19 mouse cellular contexts compared by ENCODE assay signal in the genomic region with DNA sequence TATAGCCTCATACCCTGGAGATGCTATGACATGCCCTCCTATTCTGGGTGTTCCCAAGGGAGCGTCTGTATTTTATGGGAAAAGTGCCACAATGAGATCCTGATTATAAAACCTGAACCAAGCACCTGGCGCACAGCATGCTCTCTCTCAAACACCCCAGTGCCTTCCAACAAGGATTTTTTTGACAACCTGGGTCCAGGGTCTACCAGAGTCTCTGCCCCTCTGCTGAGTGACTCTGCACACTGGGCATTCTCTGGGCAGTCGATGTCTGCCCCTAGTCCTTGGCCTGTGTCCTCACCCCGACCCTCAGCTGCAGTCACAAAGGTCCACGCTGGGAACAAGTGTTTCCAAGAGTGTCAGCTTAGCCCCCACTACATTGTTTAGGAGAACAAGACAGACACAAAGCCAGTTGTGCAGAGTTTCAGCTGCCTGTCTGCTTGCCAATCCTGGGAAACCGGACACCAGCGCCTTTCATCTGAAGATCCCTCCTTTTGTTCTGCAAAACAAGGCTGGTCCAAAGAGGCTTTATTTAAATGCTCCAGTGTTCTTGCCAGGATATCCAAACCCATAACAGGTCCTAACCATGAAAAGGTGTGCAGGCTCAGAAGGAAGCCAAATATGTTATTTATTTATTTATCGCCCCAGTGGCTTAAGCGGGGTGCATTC. TPM values are rescaled to one million over a fixed set of nuclear protein-coding genes. Genes with fewer than 3 reads are reported as not detected.
DNase-seq lines count a peak whose midpoint lies in the region; TF ChIP-seq lines count a peak whose summit lies in the region.
"Had no signal": no experiment of that assay in that cellular context is flagged by ENCODE, and none has a peak within 500 bp of the region (broad histone marks: within the 10 kb centered on the region; RNA-seq: fewer than 3 reads in every experiment).

No protein-coding gene starts in this region.

- H3K36me3 ChIP-seq in limb, embryonic 10.5 days, result no peaks in the 10 kb centered on the region
- 0 out of 2 replicates have a peak, but pooled peaks cover 4% of the 10 kb centered on the region for H3K36me3 ChIP-seq in heart, embryonic 10.5 days

- no peaks in the 10 kb centered on the region for H3K27me3 ChIP-seq in limb, embryonic 10.5 days (ENCODE audit: low read depth, poor library complexity, severe bottlenecking)
- no peaks in the 10 kb centered on the region for H3K27me3 ChIP-seq in heart, embryonic 10.5 days (ENCODE audit: insufficient read depth, poor library complexity, severe bottlenecking)
- H3K27me3 ChIP-seq: heart, embryonic 13.5 days; neural tube, embryonic 13.5 days had no signal

- DNase-seq in layer of hippocampus, adult 2 months (ENCODE audit: low spot score in 2 of 2), result peak in 1 of 2 experiments; percentile 33
- DNase-seq in layer of hippocampus, postnatal 25 days (ENCODE audit: extremely low spot score in 1 of 2, low spot score in 1 of 2), result no peak
- peak; percentile 52 for DNase-seq in Muller cell, postnatal 12 days (ENCODE audit: inconsistent ontology term)
- peak; percentile 50 for DNase-seq in embryo, embryonic 9.5 days (ENCODE audit: extremely low spot score)
- DNase-seq in limb, embryonic 10.5 days (ENCODE audit: low spot score), result no peak
- no peak for DNase-seq in heart, postnatal 10 days
- no peak for DNase-seq in heart, embryonic 10.5 days (ENCODE audit: low spot score)
- DNase-seq in urinary bladder, adult 2 months (ENCODE audit: low spot score), result no peak
- DNase-seq: adrenal gland, postnatal 36 days; cerebellum, adult 18-20 months; gastrocnemius, postnatal 14 days; liver, postnatal 0 days; right cerebral cortex, postnatal 14 days had no signal

- intact Hi-C loops in heart, postnatal 10 days (cut with DNase I), result no loop called here

- peaks cover 5% of the 10 kb centered on the region; the same call in 1 of the 2 replicates for H3K4me1 ChIP-seq in limb, embryonic 10.5 days
- H3K4me1 ChIP-seq in heart, embryonic 10.5 days, result peaks cover 10% of the 10 kb centered on the region
- H3K4me1 ChIP-seq: heart, embryonic 13.5 days had no signal

- H3K9me3 ChIP-seq in limb, embryonic 10.5 days (replicated peaks), result no peaks in the 10 kb centered on the region
- H3K9me3 ChIP-seq in heart, embryonic 10.5 days, result no peaks in the 10 kb centered on the region
- H3K9me3 ChIP-seq: heart, embryonic 13.5 days; neural tube, embryonic 13.5 days had no signal

- WGBS in limb, embryonic 10.5 days, result 74% methylated on average over 9 of the region's 9 CpGs
- WGBS in heart, embryonic 10.5 days, result 70% methylated on average over 9 of the region's 9 CpGs

- peak overlapping the region; percentile 40; the same call in 1 of the 2 replicates for H3K27ac ChIP-seq in layer of hippocampus, adult 2 months
- peak overlapping the region; percentile 33; the same call in 1 of the 2 replicates for H3K27ac ChIP-seq in limb, embryonic 10.5 days
- no peak overlapping the region for H3K27ac ChIP-seq in heart, embryonic 10.5 days
- H3K27ac ChIP-seq: heart, embryonic 13.5 days; kidney, postnatal 0 days; macrophage; neural tube, embryonic 13.5 days had no signal

- TF ChIP-seq CTCF in layer of hippocampus, adult 2 months (conservative IDR thresholded peaks at IDR 0.05), result no peak

- no peak overlapping the region for H3K4me3 ChIP-seq in layer of hippocampus, adult 2 months
- H3K4me3 ChIP-seq in limb, embryonic 10.5 days, result no peak overlapping the region
- no peak overlapping the region for H3K4me3 ChIP-seq in heart, embryonic 10.5 days
- H3K4me3 ChIP-seq: heart, embryonic 13.5 days; neural tube, embryonic 13.5 days had no signal

RNA-seq across cellular contexts. Expression of a gene that starts 16.1 kb away (rescaled TPM):
- total RNA-seq in layer of hippocampus, adult 2 months (2021), result not detected
- not detected for total RNA-seq in layer of hippocampus, postnatal 25 days (2021)
- polyA plus RNA-seq in limb, embryonic 10.5 days (2016; fragmentation: Nextera tagmentation; extraction: Ambion mirVana), result not detected in 2 replicates
- not detected for total RNA-seq in heart, postnatal 10 days (2021)
- polyA plus RNA-seq in heart, embryonic 10.5 days (2016; fragmentation: Nextera tagmentation; extraction: Ambion mirVana), result 0.50 TPM in 1 of 2 replicates, not detected in the other
- not detected in 2 replicates for polyA plus RNA-seq in urinary bladder, adult 2 months (2012; rRNA removed)
- total RNA-seq: adrenal gland, postnatal 36 days; gastrocnemius, postnatal 14 days; left cerebral cortex, postnatal 36 days had no signal
- polyA plus RNA-seq: heart, embryonic 13.5 days; inflammation-experienced regulatory T-cells, adult 6 months; macrophage had no signal

RNA-seq across cellular contexts. Expression of a gene that starts 30.8 kb away (rescaled TPM):
- total RNA-seq in layer of hippocampus, adult 2 months (2021), result not detected
- not detected for total RNA-seq in layer of hippocampus, postnatal 25 days (2021)
- not detected in 2 replicates for polyA plus RNA-seq in limb, embryonic 10.5 days (2016; fragmentation: Nextera tagmentation; extraction: Ambion mirVana)
- total RNA-seq in heart, postnatal 10 days (2021), result not detected
- not detected in 2 replicates for polyA plus RNA-seq in heart, embryonic 10.5 days (2016; fragmentation: Nextera tagmentation; extraction: Ambion mirVana)
- 0.17 TPM in 1 of 2 replicates, not detected in the other for polyA plus RNA-seq in urinary bladder, adult 2 months (2012; rRNA removed)
- total RNA-seq: adrenal gland, postnatal 36 days; gastrocnemius, postnatal 14 days; left cerebral cortex, postnatal 36 days had no signal
- polyA plus RNA-seq: heart, embryonic 13.5 days; inflammation-experienced regulatory T-cells, adult 6 months; macrophage; neural tube, embryonic 13.5 days had no signal

RNA-seq across cellular contexts. Expression of a gene that starts 51.8 kb away (rescaled TPM):
- not detected for total RNA-seq in layer of hippocampus, adult 2 months (2021)
- total RNA-seq in layer of hippocampus, postnatal 25 days (2021), result not detected
- not detected in 2 replicates for polyA plus RNA-seq in limb, embryonic 10.5 days (2016; fragmentation: Nextera tagmentation; extraction: Ambion mirVana)
- total RNA-seq in heart, postnatal 10 days (2021), result not detected
- 0.33 TPM in 1 of 2 replicates, not detected in the other for polyA plus RNA-seq in heart, embryonic 10.5 days (2016; fragmentation: Nextera tagmentation; extraction: Ambion mirVana)
- polyA plus RNA-seq in urinary bladder, adult 2 months (2012; rRNA removed), result not detected in 2 replicates
- total RNA-seq: adrenal gland, postnatal 36 days; gastrocnemius, postnatal 14 days; left cerebral cortex, postnatal 36 days had no signal
- polyA plus RNA-seq: heart, embryonic 13.5 days; liver, postnatal 0 days; macrophage; neural tube, embryonic 13.5 days had no signal

RNA-seq across cellular contexts. Expression of a gene that starts 55.8 kb away (rescaled TPM):
- 10 to 100 TPM; 75.7 to 83.3 TPM for total RNA-seq in layer of hippocampus, adult 2 months (2021)
- 10 to 100 TPM; 54.2 to 60.3 TPM for total RNA-seq in layer of hippocampus, postnatal 25 days (2021)
- polyA plus RNA-seq in limb, embryonic 10.5 days (2016; fragmentation: Nextera tagmentation; extraction: Ambion mirVana), result 4.1 and 5.0 TPM in 2 replicates
- total RNA-seq in heart, postnatal 10 days (2021), result 1 to 10 TPM; 8.9 to 10.0 TPM
- 4.9 and 6.0 TPM in 2 replicates for polyA plus RNA-seq in heart, embryonic 10.5 days (2016; fragmentation: Nextera tagmentation; extraction: Ambion mirVana)
- 7.4 and 9.9 TPM in 2 replicates for polyA plus RNA-seq in urinary bladder, adult 2 months (2012; rRNA removed)

Comparison
In these comparisons a context has a peak if more than half of its experiments do, and no peak if none do; other contexts are left out.
1. DNase-seq: peak in Muller cell, postnatal 12 days (single experiment) and embryo, embryonic 9.5 days (single experiment); none in layer of hippocampus, postnatal 25 days (0 of 2), limb, embryonic 10.5 days (single experiment), heart, postnatal 10 days (0 of 2), heart, embryonic 10.5 days (single experiment) and urinary bladder, adult 2 months (single experiment).